Mouse (Mus musculus): ENCODE measurements around the gene Atp2b2. TPM values are rescaled to one million over a fixed set of nuclear protein-coding genes. Genes with fewer than 3 reads are reported as not detected.
A peak's percentile ranks its signal among the peaks of the same experiment; 100 is the strongest.

Gene Atp2b2
- polyA plus RNA-seq, 1 experiment from 2014 or later = 22.0 TPM

DNA sequence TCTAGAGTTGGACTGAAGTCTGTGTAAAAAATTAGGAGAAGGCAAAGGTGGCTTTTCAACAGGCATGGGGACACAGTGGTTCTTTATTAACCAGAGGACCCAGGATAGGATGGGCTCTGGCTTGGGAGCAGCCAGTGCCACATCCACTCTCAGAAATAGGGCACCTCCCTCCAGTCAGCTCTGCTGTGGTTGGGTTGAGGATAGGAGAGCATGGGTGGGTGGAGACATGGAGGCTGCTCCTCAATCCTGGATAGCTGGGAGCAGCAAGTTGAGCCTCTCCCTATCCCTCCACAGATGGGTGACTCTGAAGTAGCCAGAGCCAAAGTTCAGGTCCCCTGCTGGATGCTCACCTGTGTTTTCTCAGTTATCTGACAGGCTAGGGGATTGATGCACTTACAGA is 297.3 kb downstream of the Atp2b2 start:
- Histone ChIP-seq H3K4me1 (replicated peaks) (peaks cover 4% of the 10 kb centered on the region), H3K4me3 (no peak overlapping the region), H3K9ac (no peak overlapping the region), H3K36me3 (peaks cover 15% of the 10 kb centered on the region; the same call in 1 of the 2 replicates), H3K4me2 (no peak overlapping the region), H3K27me3 (peaks cover 15% of the 10 kb centered on the region), H3K27ac (replicated peaks) (no peak overlapping the region), H3K9me3 (no peaks in the 10 kb centered on the region)
- no peak for ATAC-seq (ENCODE audit: low read depth)

DNA sequence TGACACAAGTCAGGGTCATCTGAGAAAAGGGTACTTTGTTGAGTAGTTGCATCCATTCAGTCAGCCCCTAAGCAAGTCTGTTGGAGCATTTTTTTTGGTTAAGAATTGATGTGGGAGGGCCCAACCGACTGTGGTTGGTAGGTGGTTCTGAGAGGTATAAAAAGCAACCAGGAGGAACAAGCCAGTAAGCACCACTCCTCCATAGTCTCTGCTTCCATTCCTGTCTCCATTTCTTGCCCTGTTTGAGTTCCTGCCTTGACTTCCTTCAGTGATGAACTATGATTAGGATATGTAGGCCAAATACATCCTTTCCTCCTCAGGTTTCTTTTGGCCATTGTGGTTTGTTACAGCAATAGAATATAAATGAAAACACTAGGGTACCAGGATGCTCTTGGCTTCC is 299.3 kb downstream of the Atp2b2 start:
- Histone ChIP-seq H3K4me3 (no peak overlapping the region), H3K9me3 (no peaks in the 10 kb centered on the region), H3K27me3 (no peaks in the 10 kb centered on the region; the same call in 1 of the 2 replicates), H3K27ac (replicated peaks) (no peak overlapping the region), H3K4me2 (no peak overlapping the region), H3K36me3 (peaks cover 14% of the 10 kb centered on the region; the same call in 1 of the 2 replicates), H3K4me1 (replicated peaks) (peaks cover 20% of the 10 kb centered on the region), H3K9ac (no peak overlapping the region)
- WGBS = 61% methylated on average over 1 of the region's 1 CpGs
- no peak for ATAC-seq (ENCODE audit: low read depth)

DNA sequence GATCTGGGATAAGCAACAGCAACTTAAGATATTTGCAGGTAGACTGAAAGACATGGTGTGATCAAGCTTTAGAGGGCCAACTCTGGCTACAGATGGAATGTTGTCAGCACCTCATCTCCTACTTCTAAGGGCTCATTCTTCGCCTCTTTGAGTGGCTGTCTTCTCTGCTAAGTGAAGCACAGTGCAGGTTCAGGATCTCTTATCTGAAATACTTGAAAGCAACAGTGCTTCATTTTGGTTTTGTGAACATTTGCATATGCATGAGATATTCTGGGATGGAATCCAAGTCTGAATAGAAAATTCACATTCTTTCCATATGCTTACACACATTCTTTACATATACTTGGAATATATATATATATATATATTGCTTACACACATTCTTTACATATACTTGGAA is 300.1 kb downstream of the Atp2b2 start:
- peaks cover 16% of the 10 kb centered on the region for H3K36me3 ChIP-seq
- no peaks in the 10 kb centered on the region for H3K9me3 ChIP-seq
- H3K9ac ChIP-seq = no peak overlapping the region
- H3K4me3 ChIP-seq = no peak overlapping the region
- WGBS = 77% methylated on average over 1 of the region's 1 CpGs
- H3K27me3 ChIP-seq = no peaks in the 10 kb centered on the region; the same call in 1 of the 2 replicates
- H3K27ac ChIP-seq (replicated peaks) = no peak overlapping the region
- ATAC-seq (ENCODE audit: low read depth) = no peak
- H3K4me2 ChIP-seq = no peak overlapping the region
- peaks cover 20% of the 10 kb centered on the region for H3K4me1 ChIP-seq (replicated peaks)

DNA sequence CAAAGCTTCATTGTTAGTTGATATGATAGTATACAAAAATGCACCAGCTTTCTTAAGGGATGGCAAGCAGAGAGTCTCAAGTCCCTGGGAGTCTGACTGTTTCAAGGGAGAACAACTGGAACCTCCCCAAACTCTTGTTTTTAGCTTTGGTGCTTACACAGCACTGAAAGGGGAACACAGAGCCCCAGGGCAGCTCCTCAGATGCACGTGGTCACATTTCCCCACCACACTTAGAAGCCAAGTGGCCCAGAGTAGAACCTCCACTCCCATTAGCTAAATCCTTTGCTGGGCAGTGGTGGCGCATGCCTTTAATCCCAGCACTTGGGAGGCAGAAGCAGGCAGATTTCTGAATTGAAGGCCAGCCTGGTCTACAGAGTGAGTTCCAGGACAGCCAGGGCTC is 301.0 kb downstream of the Atp2b2 start:
- no peaks in the 10 kb centered on the region for H3K9me3 ChIP-seq
- H3K27ac ChIP-seq (replicated peaks) = no peak overlapping the region
- H3K4me2 ChIP-seq = no peak overlapping the region; the same call in 1 of the 2 replicates

DNA sequence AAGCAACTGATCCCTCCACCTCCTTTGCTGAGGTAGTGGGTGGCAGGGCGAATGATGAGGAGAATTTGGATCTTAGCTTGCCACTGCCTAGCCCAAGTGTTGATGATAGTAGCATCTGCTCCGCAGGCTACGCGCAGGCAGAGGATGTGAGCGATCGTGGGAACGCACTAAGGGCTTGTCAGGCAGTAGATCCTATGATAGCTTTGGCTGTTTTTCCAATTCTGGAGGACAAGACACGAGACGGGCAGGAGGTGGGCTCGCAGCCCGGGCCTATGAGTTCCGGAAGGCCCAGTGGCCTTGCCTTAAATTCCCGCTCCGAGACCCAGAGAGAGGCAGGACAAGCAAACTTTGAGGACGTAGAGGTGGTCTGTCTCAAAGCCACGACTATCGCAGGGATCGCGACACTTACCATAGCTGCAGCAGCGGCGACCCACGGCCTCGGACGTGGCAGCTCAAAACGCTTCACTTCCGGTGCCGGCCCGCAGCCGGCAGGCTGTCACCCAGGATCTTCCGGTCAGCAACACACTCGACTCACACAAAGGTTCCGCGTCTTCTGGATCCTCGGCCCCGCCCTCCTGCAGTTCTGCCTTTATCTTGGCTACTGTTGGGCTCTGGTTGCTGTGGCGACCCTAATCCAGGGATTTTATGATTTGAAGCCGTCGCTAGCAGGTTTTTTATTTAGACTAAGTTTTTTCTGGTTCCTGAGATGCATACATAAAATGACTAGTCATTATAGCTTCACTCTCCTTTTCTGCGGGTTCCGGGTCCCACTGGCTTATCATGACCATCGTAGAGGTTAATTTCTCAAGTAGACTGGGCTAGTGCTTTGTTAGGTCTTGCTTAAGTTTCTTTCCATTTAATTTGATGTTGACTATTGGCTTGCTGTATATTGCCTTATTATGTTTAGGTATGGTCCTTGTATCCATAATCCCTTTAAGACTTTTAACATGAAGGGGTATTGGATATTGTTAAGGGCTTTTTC is 301.9 kb downstream of the Atp2b2 start, which contains the start of gene Sec13:
Sec13 (minus strand) TSS at position 508 of the 982 bp plus-strand sequence.
- no peaks in the 10 kb centered on the region for H3K9me3 ChIP-seq
- H3K4me1 ChIP-seq (replicated peaks) = peaks cover 20% of the 10 kb centered on the region
- peak within 1 kb of the TSS; percentile 75 for H3K27ac ChIP-seq (replicated peaks)
- WGBS = 7% methylated on average over 41 of the region's 41 CpGs
- no peaks in the 10 kb centered on the region; the same call in 1 of the 2 replicates for H3K27me3 ChIP-seq
- ATAC-seq (ENCODE audit: low read depth) = peak; percentile 88
- peak within 1 kb of the TSS; percentile 91 for H3K9ac ChIP-seq
- H3K36me3 ChIP-seq = peaks cover 30% of the 10 kb centered on the region
- H3K4me3 ChIP-seq = peak within 1 kb of the TSS; percentile 82
- H3K4me2 ChIP-seq = peak within 1 kb of the TSS; percentile 95

More for the DNA sequence above, 301.0 kb downstream of the Atp2b2 start:
- no peaks in the 10 kb centered on the region; the same call in 1 of the 2 replicates for H3K27me3 ChIP-seq
- ATAC-seq (ENCODE audit: low read depth) = no peak
- peaks cover 21% of the 10 kb centered on the region for H3K36me3 ChIP-seq
- 75% methylated on average over 2 of the region's 2 CpGs for WGBS
- H3K4me1 ChIP-seq (replicated peaks) = peaks cover 20% of the 10 kb centered on the region
- H3K4me3 ChIP-seq = no peak overlapping the region
- no peak overlapping the region for H3K9ac ChIP-seq

DNA sequence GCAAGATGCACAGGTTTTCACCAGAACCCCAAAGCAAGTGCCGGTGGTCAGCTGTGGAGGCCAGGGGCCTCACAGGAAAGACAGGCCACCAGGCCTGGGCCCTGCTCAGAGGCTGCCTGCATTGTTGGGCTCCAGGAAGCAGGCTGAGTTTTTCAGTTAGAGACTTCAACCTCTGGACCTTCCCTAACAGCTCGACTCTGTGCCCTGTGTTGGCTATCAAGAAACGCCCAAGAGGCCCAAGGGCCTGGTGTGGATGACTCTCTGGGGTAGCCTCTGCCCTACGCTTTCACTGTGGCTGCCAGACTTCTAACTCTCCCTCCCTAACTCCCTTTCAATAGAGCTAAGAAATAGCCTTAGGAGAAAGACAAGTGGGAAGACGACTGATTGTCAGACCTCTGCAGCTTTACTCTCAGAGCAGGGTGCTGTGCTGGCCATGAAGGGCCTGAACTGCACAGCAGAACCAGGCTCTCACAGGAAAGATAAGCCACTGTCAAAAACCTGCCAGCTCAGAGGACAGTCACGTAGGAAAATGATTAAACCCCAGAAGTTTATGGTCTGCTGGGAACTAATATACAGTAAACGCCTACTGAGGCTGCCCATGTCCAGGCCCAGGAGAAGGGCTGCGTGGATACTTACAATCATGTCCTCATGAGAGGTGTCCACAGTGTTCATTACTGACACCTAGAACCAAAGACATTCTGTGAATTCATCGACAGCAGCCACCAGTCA is 304.9 kb downstream of the Atp2b2 start:
- H3K9ac ChIP-seq = no peak overlapping the region
- H3K4me3 ChIP-seq = no peak overlapping the region
- no peaks in the 10 kb centered on the region for H3K27me3 ChIP-seq
- H3K9me3 ChIP-seq = no peaks in the 10 kb centered on the region
- H3K4me2 ChIP-seq = no peak overlapping the region
- WGBS = 94% methylated on average over 9 of the region's 9 CpGs
- H3K36me3 ChIP-seq = peaks cover 58% of the 10 kb centered on the region
- H3K4me1 ChIP-seq (replicated peaks) = peaks cover 20% of the 10 kb centered on the region
- ATAC-seq (ENCODE audit: low read depth) = no peak
- no peak overlapping the region for H3K27ac ChIP-seq (replicated peaks)

DNA sequence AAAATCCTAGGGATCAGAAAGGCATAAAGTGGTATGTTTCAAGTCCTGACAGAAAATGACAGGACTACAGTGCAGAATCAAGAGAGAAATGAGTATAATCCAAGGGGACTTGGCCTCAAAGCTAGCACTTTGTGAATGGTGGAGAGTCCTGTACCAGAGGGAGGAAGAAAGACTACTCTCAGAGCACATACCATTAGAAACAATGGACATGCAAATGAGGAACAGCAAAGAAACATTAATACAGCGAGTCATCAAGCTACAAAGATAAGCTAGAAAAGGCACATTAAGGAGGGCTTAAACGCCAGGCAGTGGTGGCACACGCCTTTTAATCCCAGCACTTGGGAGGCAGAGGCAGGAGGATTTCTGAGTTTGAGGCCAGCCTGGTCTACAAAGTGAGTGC is 311.1 kb downstream of the Atp2b2 start:
- Histone ChIP-seq H3K36me3 (peaks cover 98% of the 10 kb centered on the region), H3K4me3 (no peak overlapping the region), H3K4me2 (no peak overlapping the region), H3K9ac (no peak overlapping the region), H3K4me1 (replicated peaks) (no peaks in the 10 kb centered on the region), H3K27ac (replicated peaks) (no peak overlapping the region), H3K27me3 (no peaks in the 10 kb centered on the region), H3K9me3 (no peaks in the 10 kb centered on the region)
- ATAC-seq (ENCODE audit: low read depth) = no peak
- WGBS = 94% methylated on average over 3 of the region's 3 CpGs

DNA sequence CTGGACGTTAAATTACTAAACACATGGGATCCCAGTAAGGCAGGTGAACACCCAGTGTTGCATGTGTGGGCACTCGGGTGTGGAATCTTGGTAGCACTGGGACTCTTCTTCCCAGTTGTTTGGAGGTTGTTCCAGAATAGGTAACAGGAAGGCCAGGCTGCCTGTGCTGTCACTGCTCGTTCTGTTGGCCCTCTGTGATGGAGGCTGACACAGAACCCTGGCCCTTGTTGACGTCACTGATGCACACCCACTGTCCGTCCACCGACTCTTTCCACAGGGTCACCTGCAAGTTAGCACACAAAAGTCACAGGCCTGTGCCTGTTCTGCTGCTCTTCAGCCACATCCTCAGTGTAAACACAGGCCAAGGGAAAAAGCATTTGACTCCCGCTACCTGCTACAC is 314.2 kb downstream of the Atp2b2 start:
- H3K4me3 ChIP-seq = no peak overlapping the region
- H3K9ac ChIP-seq = no peak overlapping the region
- WGBS = 90% methylated on average over 7 of the region's 7 CpGs
- no peak overlapping the region for H3K27ac ChIP-seq (replicated peaks)
- no peak for ATAC-seq (ENCODE audit: low read depth)
- H3K36me3 ChIP-seq = peaks cover 96% of the 10 kb centered on the region
- no peaks in the 10 kb centered on the region for H3K27me3 ChIP-seq
- H3K4me1 ChIP-seq (replicated peaks) = no peaks in the 10 kb centered on the region
- H3K9me3 ChIP-seq = no peaks in the 10 kb centered on the region
- no peak overlapping the region for H3K4me2 ChIP-seq

DNA sequence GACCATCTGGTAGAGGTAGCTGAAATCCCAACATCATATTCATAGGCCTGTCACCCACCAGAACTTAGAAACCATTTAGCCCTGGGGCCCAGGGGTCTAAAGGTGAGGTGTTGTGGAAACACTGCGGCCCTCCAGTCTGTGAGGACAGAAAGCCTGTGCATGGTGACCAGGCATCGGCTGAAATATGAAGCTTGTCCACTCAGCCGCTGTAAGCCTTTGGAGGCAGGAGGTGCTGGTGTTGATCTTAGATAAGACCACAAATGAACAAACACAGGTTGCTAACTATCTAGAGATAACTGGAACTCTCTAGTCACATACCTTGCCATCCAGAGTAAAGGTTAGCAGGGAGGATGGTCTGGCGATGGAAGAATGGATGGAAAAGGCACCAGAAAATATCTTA is 321.4 kb downstream of the Atp2b2 start:
- Histone ChIP-seq H3K27me3 (no peaks in the 10 kb centered on the region), H3K4me3 (no peak overlapping the region), H3K4me2 (no peak overlapping the region), H3K36me3 (peaks cover 92% of the 10 kb centered on the region), H3K9ac (no peak overlapping the region), H3K9me3 (no peaks in the 10 kb centered on the region), H3K4me1 (replicated peaks) (no peaks in the 10 kb centered on the region), H3K27ac (replicated peaks) (no peak overlapping the region)
- 95% methylated on average over 4 of the region's 4 CpGs for WGBS
- no peak for ATAC-seq (ENCODE audit: low read depth)

DNA sequence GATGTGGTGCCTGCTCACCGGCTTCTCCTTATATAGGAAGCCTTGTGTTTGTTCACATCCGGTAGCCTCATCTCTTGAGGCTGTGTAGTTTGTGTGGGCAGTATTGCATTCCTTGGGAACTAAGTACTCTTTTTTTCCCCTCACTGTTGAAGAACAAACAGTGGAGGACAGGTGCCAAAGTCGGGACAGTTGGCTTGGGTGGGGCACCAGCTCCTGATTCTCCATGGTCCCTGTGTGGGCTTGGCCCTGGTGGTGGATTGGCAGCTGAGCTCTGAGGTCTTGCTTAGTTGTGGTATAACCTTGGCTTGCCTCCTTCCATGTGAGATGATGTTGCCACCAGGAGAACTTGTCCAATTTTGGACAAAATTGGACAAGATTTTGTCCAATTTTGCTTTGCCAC is 322.5 kb downstream of the Atp2b2 start, which contains the start of gene Ghrl:
Ghrl (minus strand) TSS at position 3 of the 400 bp plus-strand sequence.
- no peak within 1 kb of the TSS for H3K4me2 ChIP-seq
- no peak within 1 kb of the TSS for H3K9ac ChIP-seq
- H3K4me1 ChIP-seq (replicated peaks) = no peaks in the 10 kb centered on the region
- no peak within 1 kb of the TSS for H3K27ac ChIP-seq (replicated peaks)
- ATAC-seq (ENCODE audit: low read depth) = no peak
- H3K9me3 ChIP-seq = no peaks in the 10 kb centered on the region
- H3K4me3 ChIP-seq = no peak within 1 kb of the TSS
- H3K27me3 ChIP-seq = no peaks in the 10 kb centered on the region
- peaks cover 93% of the 10 kb centered on the region for H3K36me3 ChIP-seq
- 92% methylated on average over 3 of the region's 3 CpGs for WGBS

DNA sequence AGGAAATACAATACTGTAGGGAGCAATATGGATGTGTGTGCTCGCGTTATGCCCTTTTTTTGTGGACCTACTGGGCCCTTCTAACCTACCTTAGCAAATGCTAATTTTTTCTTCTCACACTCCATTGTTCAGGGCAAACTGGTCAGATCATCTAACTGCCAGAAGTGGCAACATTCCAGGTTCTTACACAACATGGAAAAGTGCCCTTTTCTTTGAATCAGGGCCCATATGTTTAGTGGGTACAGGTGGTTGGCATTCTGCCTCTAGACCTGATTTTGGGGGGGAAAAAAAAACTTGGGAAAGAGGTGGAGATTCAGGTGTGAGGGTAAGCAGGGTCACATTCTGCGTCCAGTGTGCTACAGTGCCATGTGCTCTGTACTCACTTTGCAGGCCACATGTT is 324.9 kb downstream of the Atp2b2 start:
- no peaks in the 10 kb centered on the region for H3K9me3 ChIP-seq
- no peaks in the 10 kb centered on the region for H3K4me1 ChIP-seq (replicated peaks)
- H3K27me3 ChIP-seq = no peaks in the 10 kb centered on the region
- peaks cover 94% of the 10 kb centered on the region for H3K36me3 ChIP-seq
- no peak for ATAC-seq (ENCODE audit: low read depth)
- WGBS = 89% methylated on average over 3 of the region's 3 CpGs
- no peak overlapping the region for H3K27ac ChIP-seq (replicated peaks)
- no peak overlapping the region for H3K4me3 ChIP-seq
- H3K4me2 ChIP-seq = no peak overlapping the region
- no peak overlapping the region for H3K9ac ChIP-seq

DNA sequence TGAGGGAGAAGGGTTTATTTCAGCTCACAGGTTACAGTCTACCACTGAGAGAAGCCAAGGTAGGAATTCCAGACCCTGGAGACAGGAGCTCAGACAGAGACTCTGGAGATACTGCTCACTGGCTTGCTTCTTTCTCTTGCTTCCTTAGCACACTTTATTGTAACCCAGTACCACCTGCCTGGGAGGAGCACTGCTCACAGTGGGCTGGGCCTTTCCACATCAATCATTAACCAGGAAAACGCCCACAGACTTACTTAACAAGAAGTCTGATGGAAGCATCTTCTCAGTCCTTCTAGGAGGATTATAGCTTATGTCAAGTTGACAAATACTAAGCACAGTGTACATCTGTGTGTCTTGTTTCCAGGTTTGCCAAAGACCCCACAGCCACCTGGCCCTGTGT is 327.6 kb downstream of the Atp2b2 start:
- Histone ChIP-seq H3K27ac (replicated peaks) (no peak overlapping the region), H3K9me3 (no peaks in the 10 kb centered on the region), H3K36me3 (peaks cover 96% of the 10 kb centered on the region), H3K27me3 (no peaks in the 10 kb centered on the region), H3K4me2 (no peak overlapping the region), H3K4me3 (no peak overlapping the region), H3K4me1 (replicated peaks) (no peaks in the 10 kb centered on the region), H3K9ac (no peak overlapping the region)
- no peak for ATAC-seq (ENCODE audit: low read depth)
- 59% methylated on average over 1 of the region's 1 CpGs for WGBS

Data from neural tube, embryonic 13.5 days (tissue).